Mouse (Mus musculus) spleen, postnatal 10 days (tissue): ENCODE measurements around the gene Olfr398.

ENCODE experiments used
- DNase-seq, 2 experiments: peaks; one replicate each; pipeline ENCODE4 v3.0.0; 2021 to 2022; ENCODE audit warnings: low spot score in 2 of 2

Olfr398 gene

GRCm38 (mm10) chr11:73990307-73990706 is at the start of gene Olfr398:
Olfr398 (minus strand) TSS chr11:73990407.
- no peak for DNase-seq

GRCm38 (mm10) chr11:73993115-73993514 is 2.9 kb upstream of the Olfr398 start:
- no peak for DNase-seq

GRCm38 (mm10) chr11:73960517-73960916 is 29.7 kb downstream of the Olfr398 start, which contains the start of gene Olfr397:
Olfr397 (plus strand) TSS chr11:73960817.
- DNase-seq, result no peak

GRCm38 (mm10) chr11:73936377-73936776 is 53.8 kb downstream of the Olfr398 start, which contains the start of gene Olfr23:
Olfr23 (plus strand) TSS chr11:73936677.
- DNase-seq, result no peak
